Mouse (Mus musculus) left cerebral cortex, adult 11 months (tissue): ENCODE data around the gene Znrd1as.

Experiments used
- DNase-seq: peaks from one replicate; pipeline ENCODE4 v3.0.0; 2022; ENCODE audit warnings: low spot score

Gene Znrd1as

DNA sequence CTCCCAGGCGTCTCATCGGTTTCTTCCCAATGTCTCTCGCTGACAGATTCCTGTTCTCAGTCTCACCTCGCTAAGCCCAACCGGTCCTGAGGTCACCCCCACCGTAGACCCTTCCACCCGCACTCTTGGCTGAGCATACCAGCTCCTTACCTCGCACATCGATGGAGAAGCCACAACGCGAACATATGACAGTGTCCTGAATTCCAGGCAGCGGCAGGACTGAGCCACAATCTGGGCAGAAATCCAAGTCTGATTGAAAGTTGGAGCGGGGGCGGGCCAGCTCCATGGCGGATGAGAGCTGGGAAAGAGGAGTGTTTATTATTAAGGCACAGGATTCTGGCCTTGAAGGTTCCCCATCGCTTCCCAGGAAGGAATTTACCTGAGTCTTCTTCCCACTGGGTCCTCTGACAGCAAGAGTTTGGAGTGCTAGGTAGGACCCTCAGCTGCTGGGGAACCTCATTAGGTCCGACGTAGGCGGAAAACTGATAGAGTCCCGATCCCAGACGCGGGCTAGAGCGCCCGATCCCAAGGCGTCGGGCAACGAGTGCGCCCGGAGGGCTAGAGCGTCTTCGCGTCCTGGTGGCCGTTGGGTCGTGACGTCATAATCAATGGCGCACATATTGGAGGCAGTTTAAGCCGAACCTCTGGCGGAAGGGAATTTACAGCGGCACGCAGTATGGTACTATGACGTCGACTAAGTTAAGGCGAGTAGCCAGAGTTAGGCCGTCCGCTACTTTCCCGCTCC is at the start of gene Znrd1as, which contains the start of gene Znrd1:
Gene Znrd1as (plus strand): TSS at position 594 of the 745 bp plus-strand sequence.
Gene Znrd1 (minus strand): TSS at position 561 of the 745 bp plus-strand sequence.
- peak; percentile 95 for DNase-seq

- no peak for DNase-seq
Measured at GRCm38 (mm10) chr17:36909802-36910201, 48.6 kb upstream of the Znrd1as start.

DNA sequence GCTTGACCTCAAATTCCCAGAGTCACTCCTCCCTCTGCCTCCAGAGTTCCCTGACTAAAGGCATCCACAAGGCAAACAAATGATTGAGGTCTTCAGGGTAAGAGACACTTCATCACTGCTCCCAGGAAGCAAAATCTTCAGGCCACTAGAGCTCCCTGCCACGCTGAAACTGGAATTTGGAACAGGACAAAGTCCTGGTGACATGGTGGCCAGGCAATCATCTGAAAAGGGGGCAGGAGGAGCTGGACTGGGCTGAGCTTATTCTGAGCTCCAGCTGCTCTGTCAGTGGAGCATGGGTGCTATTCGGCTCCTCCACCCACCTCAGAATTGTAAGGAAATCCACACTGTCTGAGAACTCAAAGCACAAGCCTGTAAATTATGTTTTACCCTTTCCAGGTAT is 46.4 kb upstream of the Znrd1as start:
- no peak for DNase-seq

- peak; percentile 56 for DNase-seq
Measured at GRCm38 (mm10) chr17:36914108-36914507, 44.3 kb upstream of the Znrd1as start.

GRCm38 (mm10) chr17:36915076-36915475 is 43.3 kb upstream of the Znrd1as start:
- no peak for DNase-seq

DNA sequence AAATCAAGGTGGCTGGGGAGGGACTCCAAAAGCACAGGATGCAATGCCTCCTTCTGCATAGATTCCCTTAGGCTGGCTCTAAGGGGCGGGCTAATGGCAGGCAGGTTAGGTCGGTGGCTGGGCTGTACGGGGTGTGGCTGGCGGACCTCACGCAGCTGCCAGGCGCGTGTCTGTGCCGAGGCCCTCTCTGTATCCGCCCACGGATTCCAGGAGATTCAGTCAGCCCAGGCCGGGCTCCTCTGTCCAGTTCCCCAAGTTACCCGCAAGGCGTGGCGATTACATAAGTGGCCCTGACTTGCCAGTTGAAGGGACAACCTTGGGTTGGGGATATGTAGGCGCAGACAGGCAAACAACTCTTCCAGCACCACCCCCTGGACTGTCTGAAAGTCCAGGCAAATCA is 38.2 kb upstream of the Znrd1as start:
- no peak for DNase-seq

- no peak for DNase-seq
Measured at GRCm38 (mm10) chr17:36922715-36923114, 35.7 kb upstream of the Znrd1as start.

DNA sequence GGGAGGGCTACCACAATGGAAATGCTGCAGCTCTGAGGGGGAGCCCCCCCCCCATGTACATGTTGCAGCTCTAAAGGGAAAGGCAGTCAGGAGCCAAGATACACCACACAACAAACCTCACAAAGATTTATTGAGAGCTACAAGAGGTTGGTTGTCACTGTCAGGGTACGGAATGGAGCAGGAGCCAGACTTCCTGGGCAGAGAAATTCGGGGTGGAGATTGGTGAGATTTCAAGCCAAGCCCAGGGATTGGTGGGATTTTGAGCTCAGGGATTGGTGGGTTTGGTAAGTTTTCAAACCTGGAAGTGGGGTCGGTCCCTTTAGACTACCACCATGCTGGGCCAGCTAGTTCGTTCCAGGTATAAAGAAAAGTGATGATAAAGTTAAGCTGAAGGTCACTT is 34.9 kb upstream of the Znrd1as start:
- DNase-seq: no peak

- DNase-seq: no peak
Measured at GRCm38 (mm10) chr17:36927496-36928120, 30.8 kb upstream of the Znrd1as start.

- DNase-seq: no peak
Measured at GRCm38 (mm10) chr17:36929236-36929932, 29.0 kb upstream of the Znrd1as start.

DNA sequence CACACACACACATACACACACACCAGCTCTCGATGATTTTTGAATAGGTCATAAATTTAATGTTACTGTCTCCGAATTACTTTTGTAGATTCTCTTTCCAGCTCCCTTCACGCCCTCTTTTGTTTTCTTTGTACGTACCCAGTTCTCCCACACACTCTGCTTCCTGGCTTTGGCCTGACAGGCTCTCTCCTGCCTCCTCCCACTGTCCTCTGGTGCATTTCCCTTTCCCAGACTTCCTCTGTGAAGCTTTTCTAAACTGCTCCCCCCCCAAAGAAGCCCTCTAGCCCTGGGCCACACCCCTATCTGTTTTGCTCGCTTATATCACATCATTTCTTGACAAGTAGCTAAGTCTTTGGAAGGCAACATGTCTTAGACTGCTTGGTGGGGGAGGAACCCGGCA is 28.2 kb upstream of the Znrd1as start:
- no peak for DNase-seq

DNA sequence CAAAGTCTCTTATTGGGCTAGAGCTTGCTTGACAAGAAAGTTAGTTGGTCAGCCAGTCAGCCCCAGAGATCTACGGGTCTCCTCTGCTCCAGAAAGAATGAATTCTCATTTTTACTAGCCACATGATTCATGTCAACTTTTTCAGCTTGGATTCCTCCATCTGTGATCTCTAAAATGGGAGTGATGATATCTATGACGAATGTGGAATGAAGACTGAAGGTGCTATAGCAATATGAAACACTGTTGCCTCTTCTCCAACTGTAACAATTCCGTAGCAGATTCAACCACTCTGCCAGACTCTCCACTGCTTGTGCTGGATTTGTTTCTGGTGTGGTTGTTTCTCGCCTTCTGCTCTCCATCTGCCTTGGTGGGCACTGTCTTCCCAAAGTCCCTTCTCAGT is 27.3 kb upstream of the Znrd1as start:
- no peak for DNase-seq

DNA sequence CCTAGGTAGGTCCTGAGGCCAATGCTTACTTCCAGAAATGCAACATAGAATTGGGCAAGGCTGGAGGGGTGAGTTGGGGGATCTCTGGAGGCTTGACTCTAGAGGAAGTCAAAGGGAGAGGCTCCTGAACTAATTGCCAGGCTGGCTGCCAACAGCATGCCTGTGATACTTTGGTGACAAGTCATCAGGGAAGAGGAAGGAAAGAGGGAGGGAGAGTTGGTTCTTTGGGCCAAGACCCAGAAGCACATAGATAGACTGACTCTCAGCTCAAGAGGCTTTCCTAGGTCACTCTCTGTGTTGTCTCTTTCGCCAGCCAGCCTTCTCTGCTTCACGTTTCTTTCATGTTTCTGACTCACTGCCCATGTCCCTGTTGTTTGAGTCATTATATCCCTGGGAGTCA is 26.6 kb upstream of the Znrd1as start:
- DNase-seq: no peak

- DNase-seq: no peak
Measured at GRCm38 (mm10) chr17:36938056-36938455, 20.3 kb upstream of the Znrd1as start.

GRCm38 (mm10) chr17:36942391-36942790 is 16.0 kb upstream of the Znrd1as start:
- no peak for DNase-seq

DNA sequence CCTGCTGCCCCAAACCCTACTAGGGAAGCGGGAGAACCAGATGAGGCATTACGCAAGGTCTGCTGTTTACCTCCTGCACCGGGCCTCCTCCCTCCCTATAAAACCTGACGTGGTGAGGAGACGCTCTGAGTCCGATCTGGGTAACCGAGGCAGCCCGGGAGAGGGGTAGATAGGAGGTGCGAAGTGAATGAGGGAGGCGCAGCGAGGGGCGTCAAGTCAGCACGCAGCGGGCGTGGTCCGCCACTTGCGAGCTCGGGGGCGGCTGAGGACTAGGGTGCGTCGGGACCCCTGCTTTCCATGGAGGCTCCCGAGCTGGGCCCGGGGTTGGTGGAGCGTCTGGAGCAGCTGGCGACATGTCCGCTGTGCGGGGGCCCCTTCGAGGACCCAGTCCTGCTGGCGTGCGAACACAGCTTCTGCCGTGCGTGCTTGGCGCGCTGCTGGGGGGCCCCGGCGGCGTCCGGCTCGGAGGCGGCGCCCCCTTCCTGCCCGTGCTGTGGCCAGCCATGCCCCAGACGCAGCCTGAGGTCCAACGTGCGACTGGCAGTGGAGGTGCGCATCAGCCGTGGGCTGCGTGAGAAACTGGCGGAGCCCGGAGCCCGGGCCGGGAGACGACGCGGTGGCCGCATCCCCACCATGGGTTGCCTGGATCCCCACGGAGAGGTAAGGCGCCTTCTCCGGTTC is 15.5 kb upstream of the Znrd1as start, which contains the start of gene Rnf39:
Gene Rnf39 (plus strand): TSS at position 128 of the 681 bp plus-strand sequence.
- DNase-seq: no peak

DNA sequence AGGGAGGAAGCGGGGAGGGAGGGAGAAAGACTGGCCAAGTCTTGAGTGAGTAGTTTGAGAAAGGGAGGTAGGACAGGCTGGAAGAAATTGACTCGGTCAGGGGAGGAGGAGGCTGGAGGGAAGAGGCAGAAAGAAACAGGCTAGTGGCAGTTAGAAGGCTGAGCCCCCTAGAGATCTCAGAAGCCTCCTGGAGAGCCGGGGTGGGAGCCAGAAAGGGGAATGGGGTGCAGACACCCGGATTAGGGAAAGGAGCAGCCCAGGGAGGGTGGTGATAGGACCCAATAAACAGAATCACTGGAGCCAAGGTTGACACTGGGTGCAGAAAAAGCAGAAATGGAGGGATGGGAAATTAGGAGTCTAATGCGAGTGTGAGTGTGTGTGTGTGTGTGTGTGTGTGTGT is 14.7 kb upstream of the Znrd1as start:
- DNase-seq: no peak

GRCm38 (mm10) chr17:36944121-36944775 is 14.1 kb upstream of the Znrd1as start:
- DNase-seq: no peak

GRCm38 (mm10) chr17:36947051-36947819 is 11.2 kb upstream of the Znrd1as start:
- no peak for DNase-seq

- no peak for DNase-seq
Measured at GRCm38 (mm10) chr17:36948286-36948685, 10.1 kb upstream of the Znrd1as start.

DNA sequence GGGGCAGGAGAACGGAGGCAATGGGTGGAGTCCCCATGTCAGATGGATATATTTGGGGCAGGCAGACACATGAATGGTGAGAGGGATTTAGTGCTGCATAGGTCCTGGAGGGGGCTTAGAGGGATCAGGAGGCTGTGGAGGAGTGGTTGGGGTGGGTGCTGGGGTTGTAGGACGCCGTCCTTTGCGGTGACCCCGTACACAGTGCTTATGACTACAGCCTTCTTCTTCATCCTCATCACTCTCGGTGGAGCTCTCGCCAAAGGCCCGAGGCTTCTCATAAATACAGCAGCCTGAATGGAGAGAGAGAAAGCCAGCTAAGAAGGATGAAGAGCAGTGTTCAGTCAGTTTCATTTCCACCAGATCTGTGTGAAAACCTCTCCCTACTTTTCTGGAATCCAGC is 9.1 kb upstream of the Znrd1as start:
- DNase-seq: no peak
